Mouse (Mus musculus) CH12F3 (cell line): ENCODE data around the gene Tnni3k.

Experiments used
- in situ Hi-C: fragments of 300-500 bp; cut with MboI; formaldehyde crosslinking; loops from 2 replicates; pipeline ENCODE4 v1.14.3; 2020; ENCODE audit warnings: low sequenced_read_pairs

The Tnni3k gene

DNA sequence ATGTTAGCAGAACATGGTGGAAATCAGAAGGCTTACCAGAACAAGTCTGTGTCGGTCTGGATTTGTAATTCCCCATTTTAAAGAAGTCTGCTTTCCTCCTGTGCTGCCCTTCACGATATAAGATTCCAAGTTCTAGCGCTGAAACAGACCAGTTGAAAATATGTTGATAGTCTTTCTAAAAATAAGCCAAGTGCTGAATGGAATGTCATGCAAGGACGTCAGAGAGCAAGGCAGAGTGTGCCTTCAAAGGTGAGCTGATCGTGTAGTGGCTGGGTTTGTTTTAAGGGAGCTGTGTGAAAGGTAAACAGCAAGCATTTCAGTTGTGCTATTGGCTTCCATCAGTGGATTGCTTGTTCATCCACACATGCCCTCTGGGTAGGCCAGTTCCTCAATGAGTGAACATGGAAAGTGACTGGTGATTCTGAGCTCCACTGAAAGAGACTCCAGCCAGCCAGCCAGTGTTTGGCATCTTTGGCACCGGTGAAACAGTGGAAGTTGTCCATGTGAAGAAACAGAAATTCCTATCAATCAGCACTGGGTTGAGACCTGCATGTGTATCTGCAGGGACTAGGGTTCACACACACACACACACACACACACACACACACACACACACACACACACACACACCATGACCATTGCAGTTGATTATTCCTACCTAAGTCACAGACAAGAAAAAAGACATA, at the start of gene Tnni3k:
Gene Tnni3k (minus strand): TSS at position 177 of the 686 bp plus-strand sequence.
- in situ Hi-C loops: no loop called here

DNA sequence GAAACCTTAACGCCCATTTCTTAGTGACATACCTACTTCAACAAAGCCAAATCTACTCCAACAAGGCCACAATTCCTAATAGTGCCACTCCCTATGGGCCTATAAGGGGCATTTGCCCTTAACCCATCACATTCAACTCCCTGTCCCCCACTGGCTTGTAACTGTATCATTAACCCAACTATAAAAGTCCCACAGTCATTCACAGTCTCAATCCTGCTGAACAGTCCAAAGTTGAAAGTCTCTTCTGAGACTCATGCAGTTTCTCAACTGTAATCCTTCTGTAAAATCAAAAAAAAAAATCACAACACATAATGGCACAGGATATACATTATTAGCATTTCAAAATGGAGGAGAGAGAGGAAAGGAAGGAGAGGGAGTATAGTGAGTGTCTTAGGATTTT, 44.1 kb upstream of the Tnni3k start:
- in situ Hi-C loops: no loop called here

DNA sequence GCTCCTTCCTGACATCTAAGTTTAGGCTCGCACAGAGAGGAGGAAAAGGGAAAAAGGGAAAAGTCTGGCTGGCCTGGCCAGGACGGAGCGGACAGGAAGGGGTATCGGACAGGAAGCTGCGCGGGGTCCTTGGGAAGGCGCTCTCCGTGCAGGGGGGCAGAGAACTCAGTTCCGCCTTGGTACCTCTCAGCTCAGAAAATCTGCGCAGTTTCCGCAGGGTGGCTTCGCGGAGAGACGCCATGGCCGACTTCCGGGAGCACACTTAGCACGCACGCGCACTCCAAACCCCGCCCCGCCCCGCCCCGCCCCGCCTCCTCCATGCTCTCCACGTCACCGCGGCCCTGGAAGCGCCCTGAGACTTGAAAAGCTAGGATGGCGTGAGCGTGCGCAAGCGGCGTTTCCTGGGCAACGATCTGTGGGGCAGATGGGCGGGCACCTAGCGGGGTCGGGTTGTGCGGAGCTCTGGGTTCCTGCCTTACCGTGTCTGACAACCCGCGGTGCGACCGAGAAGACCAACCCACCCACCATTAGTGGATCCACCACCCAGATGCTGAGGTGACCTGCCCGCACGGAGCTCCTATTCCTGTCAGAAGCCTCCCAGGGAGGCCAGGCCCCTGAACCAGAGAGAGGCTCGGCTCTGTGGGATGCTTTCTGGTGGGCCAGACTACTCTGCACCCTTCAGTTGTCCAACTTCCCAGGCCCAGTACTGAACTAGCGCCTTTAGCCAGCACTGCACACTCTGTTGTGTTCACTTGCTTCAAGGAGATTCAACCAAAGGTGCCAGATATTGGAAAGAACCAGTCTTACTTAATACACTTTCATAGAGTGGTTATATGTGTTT, 38.1 kb upstream of the Tnni3k start, which contains the start of the genes Fpgt and Lrriq3:
Gene Fpgt (minus strand): TSS at position 288 of the 841 bp plus-strand sequence.
Gene Lrriq3 (plus strand): TSS at position 319 of the 841 bp plus-strand sequence.
- in situ Hi-C loops: no loop called here

DNA sequence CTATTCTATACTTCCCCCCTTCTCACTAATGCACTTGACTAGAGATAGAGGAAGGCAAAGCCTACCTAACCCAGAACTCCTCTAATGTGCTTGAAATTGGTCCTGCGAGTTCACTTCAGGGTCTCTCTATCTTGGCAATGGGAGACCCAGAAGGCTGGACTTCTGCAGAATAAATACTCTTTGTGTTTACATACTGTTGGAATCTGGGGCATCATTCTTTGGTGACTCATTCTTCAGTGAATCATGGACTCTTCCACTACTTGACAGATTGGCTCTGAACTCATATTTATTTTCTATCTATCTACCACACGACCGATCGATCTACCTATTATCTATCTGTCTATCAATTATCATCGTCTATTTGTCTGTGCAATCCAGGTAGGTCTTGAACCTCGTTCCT, 36.9 kb upstream of the Tnni3k start:
- in situ Hi-C loops: no loop called here

DNA sequence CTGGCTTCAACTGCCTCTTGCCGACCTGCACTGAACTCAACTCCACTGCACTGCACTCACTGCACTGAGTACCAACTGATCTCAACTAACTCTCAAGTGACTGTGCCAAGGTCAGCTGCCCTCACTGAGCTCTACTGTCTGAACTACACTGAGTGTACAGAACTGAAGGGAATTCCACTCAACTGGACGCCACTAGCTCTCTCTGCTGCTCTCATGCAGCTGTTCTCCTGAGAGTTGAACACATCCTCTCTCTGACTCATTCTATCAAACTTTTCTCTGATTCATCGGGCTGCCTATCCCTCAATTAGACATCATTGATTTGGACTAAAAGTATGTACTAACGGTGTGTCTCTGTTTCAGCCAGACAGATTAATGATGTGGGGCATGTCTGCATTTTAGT, 22.7 kb upstream of the Tnni3k start:
- in situ Hi-C loops: no loop called here

DNA sequence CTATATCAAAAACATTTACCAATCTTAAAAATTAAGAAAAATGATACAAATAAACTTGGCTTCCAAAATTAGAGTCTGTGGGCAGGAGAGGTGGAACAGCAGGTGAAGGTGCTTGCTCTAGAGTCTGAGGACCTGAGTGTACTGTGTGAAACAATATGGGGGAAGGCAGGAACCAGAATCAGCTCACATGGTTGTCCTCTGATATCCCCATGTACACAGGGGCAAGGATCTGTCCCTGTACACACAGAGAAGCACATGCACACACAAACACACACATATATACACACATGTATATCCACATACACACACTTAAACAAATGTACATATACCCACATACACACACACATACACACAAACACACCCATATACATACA, 4.2 kb upstream of the Tnni3k start:
- in situ Hi-C loops: no loop called here

DNA sequence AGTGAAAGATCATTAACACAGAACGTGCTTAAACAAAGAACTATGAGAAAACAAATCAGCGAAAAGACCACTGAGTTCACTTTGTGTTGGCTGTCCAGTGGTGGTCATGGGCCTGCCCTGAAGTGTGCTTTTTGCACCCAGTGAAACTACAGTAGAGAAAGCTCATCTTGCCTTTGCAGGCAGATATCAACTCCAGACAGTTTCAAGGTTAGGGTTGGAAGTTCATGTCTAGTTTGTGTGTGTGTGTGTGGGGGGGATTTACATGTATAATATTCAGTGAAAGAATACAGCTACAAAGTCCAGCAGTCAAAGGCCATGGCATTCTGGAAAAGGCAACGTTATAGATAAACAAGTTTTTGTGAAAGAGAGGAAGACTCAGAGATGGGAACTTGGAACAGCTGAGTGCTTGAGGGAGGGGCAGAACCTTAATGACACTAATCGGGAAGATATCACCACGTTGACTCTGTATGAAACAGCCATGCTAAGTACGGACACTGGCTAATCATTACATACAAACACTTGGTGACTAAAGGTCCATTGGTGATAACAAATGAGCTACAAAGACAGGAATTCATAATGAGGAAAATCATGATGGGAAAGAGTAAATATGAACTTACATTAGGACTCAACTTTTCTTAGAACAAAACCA, 3.7 kb upstream of the Tnni3k start:
- in situ Hi-C loops: no loop called here

DNA sequence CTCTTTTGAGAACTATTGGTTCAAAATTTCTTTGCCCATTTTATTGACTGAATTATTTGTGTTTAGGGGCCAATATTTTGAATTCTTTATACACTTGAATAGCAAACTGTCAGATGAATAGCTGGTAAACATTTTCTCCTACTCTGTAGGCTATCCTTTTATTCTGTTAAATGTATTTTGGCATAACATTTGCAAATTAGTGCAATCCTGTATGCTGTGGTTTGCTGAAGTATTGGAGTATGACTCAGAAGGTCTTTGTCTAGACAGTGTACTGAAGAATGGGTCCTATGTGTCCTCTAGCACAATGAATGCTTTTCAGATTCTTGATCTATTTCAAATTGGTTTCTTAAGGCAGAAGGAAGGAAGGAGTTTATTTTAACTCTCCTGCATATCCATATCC, 2.4 kb upstream of the Tnni3k start:
- in situ Hi-C loops: no loop called here

DNA sequence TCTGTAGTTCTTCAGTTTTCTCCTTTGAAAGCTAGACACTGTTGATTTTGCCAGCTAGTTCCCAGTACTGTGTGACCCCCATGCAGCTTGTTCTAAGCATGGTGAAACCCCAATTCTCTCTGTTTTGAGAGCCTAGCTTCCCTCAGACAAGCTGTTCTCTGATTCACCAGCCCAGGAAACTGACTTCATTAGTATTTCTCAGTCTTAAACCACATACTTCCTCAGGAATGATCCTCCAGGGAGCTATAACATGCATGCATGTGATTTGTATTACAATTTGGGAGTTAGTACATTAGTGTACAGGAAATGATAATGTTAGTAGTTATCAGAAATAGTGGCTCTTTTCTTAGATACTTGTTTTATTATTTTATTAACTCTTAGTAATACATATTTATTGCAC, 1.4 kb upstream of the Tnni3k start:
- in situ Hi-C loops: no loop called here

DNA sequence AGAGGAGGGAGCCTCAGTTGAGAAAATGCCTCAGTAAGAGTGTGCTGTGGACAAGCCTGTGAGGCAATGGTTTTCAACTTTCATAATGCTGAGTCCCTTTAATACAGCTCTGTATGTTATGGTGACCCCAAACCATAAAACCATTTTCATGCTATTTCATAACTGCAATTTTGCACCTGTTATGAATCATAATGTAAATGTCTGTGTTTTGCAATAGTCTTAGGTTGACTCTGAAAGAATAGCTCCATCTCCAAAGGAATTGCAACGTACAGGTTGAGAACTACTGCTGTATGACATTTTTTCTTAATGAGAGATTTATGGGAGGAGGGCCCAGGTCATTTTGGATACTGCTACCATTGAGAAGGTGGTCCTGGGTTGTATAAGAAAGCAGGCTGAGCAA, 2.0 kb downstream of the Tnni3k start:
- in situ Hi-C loops: no loop called here

DNA sequence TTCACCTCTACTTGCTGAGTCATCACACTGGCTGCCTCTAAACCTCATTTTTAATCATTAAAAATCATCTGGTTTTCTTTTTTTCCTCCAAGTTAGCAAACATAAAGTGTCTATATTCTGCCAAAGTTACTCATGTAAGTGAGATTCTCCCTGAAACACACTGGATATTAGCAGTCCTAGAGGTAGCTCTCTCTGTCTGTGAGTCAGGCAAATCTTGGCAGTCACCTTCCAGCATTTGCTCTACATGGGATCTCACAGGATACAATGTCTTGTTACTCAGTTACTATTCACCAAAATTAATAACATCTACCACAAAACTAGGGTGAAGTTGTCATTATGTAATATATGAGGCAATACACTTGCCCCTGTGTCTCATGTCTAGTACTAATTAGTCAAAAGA, 3.2 kb downstream of the Tnni3k start:
- in situ Hi-C loops: no loop called here

DNA sequence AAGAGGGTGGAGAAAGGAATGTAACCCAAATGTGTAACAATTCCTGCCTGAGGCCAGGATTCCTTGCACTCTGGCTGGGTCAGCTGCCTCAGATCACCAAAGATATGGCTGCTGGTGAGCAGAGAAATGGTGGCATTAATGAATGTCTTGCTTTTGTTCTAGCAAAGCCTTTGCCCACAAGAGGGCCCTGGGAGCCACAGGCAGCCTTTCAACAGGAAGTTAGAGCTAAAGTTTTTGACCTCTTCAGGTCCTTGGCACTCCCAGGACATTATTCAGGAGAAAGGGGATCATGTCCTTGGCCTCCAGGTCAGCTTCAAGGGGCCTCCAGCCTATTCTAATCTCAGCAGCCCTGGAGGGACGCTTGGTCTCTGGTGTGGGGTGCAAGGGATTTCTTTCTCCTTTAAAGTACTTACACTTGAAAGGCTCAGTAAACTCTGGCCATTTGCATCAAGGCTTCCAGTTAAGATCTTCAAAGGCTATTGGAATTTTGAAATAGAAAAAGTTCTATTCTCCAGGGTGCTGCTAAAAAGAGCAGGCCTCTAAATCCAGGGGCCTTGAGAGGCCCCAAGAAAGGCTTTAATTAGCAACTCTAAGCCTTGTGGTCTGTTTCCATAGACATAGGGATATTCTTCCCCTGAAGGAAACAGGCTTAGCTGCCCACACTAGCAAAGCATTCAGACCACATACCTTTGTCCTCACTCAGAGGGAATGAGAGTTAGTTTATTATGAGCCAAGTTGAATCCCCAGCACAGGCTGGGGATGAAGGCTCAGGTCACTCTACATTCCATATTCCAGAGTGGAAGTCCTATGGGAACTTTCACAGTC, 16.0 kb downstream of the Tnni3k start:
- in situ Hi-C loops: no loop called here

DNA sequence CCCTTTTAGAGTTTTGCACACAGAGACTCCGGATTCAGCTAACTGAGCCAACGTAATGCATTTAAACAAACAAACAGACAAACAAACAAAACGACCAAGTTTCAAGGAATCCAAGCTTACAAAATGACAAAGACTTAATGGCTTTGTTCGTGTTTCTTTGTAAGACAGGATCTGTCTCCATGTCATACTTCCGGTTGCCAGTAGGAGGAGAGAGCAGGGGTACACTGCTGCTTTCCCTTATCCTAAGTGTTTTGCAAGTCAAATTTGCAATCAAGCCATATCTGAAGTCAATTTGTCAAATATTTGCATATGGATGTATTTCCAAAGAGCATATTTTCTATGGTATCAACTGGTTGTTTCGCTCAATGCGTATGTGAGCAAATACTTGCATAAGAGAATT, 20.9 kb downstream of the Tnni3k start:
- in situ Hi-C loops: no loop called here

DNA sequence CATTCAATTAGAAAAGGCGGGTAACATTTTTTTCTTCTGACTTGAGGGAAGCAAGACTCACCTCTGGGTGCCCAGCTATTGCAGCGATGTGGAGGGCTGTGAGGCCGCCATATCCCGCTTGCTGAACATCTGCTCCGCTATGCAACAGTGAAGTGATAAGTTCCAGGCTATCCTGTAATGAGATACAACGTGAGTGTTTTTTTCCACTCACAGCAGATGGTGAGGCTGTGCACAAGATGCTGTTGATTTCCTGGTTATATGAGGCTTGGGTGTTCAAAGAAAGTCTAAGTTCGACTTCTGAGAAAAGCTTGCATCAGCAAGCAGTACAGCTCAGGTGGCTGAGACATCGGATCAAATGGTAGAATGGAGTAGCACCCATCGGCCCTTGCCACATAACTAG, 25.0 kb downstream of the Tnni3k start:
- in situ Hi-C loops: no loop called here

DNA sequence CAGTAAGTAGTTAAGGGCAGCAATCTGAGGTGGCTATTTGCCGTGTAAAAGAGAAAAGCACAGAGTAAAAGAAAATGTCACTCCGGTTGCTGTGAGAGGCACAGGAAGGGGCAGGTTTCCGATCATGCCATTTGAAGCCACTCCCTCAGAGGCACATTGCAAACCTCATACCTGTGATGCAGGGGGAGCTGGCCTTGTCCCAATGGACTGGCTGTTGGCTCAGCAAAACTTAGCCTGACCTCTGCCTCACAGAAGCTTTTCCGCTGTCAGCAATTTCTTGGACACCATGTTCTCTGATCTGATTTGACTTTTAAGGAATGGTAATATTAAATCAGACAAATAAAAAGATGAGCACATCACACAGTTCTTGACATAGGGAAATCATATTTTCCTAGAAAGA, 52.4 kb downstream of the Tnni3k start:
- in situ Hi-C loops: no loop called here

DNA sequence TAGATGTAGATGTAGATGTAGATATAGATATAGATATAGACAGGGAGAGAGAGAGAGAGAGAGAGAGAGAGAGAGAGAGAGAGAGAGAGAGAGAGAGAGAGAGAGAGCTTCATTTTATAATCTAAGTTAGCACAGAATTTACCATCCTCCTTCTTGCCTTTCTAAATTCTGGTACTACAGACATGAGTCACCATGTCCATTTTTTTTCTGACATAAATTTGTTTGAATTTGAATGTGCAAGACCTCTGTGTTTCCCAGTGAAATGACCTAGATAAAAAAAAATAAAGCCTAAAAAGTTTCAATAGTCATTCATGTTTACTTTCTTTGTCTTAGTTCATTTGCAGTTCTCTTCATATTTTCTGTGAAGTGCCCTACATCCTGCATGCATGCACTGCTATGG, 54.2 kb downstream of the Tnni3k start:
- in situ Hi-C loops: no loop called here

DNA sequence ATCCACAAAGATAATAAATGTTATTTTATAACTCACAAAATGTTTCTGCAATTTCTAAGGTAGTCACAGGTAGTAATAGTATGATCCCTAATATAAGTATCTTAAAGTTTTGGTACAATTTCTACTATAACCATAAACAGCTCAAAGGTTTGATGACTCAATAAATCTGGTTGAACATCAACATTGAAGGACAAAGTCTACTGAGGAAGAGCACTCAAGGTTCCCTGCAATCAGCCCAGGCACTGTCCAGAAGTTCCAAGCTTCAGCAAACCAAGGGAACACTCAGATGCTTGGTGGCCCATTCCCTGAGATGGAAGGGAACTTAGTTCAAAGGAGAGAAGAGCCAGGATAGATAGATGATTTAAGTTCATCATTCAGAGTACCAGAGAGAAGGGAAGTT, 62.5 kb downstream of the Tnni3k start:
- in situ Hi-C loops: no loop called here

DNA sequence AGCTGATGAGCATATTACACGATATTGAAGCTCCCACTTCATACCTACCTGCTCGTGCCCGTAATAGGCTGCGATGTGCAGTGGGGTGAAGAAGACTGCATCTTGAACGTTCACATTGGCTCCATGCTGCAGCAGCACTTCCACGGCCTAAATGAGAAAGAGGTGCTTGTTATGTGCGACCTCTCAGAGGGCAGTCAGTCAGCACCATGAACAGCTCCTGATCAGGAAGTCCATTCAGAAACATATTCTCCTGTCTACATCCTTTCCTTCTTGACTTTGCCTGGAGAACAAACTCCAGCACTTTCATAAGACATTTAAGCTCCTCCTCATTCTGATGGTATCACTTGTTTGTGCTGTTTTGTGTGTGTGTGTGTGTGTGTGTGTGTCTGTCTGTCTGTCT, 76.1 kb downstream of the Tnni3k start:
- in situ Hi-C loops: no loop called here

DNA sequence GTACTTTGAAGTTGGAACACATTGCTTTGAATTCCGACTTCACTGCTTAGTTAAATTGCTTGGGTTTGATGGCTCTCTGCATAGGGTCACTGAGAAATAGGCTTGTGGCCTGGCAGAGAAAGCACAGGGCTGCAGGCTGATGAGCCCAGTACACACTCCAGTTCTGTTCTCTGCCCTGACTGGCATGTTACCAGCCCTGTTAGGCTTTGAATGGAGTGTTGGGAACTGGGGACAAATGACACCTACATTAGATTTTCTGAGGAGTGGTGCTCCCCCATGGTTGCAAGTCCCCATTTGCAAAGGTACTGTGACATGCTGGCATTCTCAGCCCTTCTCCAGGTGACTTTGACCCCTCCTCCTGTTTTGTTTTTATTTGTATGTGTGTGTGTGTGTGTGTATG, 83.6 kb downstream of the Tnni3k start:
- in situ Hi-C loops: no loop called here

DNA sequence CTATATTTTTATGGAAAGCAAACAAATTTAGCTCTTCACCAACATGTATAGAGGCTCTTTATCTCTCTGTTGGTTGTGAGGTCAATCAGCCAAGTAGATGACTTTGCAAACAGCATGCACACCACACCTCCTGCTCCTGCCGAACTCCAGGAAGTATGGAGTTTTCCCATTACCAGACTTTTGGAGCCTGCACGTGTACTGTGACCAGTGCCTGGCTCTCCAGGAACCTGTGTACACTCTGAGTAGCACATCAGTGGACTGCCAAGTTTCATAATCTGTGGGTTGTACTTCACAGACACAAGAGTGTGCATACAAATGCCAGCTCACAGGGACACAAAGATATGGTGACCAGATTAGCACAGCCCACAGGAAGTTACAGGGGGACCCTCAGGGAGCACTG, 84.2 kb downstream of the Tnni3k start:
- in situ Hi-C loops: no loop called here

DNA sequence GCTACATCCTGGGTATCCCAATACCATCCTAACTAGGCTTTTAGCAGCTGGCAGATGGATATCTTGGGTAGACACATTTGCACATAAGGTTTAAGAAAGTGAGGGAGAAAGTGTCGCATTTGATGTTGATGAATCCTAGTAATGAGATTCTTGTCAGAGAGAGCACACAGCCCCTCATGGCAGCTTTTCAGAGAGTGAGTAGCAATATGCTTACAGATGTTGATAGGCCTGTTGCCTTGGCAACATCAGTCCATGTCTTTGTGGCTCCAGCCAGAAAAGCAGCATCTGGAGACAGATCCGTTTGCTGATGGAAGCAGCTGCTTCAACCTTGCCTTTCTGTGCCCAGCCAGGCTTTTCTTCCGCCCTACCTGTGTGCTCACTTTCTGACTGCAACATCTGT, 93.9 kb downstream of the Tnni3k start:
- in situ Hi-C loops: no loop called here
